Mouse (Mus musculus) CH12.LX (cell line): ENCODE results near the gene Prkce.

Experiments used
- ELF1 ChIP-seq: IDR thresholded peaks from 2 replicates; pipeline ENCODE4 v1.6.1; 2014; ENCODE audit warnings: low read depth, mild to moderate bottlenecking, inconsistent platforms, low read length, improper control_type of control experiment
- MAX ChIP-seq: IDR thresholded peaks from 2 replicates; pipeline ENCODE4 v1.6.1; 2011; ENCODE audit warnings: low read length, improper control_type of control experiment
- POLR2A ChIP-seq: IDR thresholded peaks from 2 replicates; pipeline ENCODE4 v1.6.1; 2011; ENCODE audit warnings: low read depth, mild to moderate bottlenecking, improper control_type of control experiment, low read length

DNA sequence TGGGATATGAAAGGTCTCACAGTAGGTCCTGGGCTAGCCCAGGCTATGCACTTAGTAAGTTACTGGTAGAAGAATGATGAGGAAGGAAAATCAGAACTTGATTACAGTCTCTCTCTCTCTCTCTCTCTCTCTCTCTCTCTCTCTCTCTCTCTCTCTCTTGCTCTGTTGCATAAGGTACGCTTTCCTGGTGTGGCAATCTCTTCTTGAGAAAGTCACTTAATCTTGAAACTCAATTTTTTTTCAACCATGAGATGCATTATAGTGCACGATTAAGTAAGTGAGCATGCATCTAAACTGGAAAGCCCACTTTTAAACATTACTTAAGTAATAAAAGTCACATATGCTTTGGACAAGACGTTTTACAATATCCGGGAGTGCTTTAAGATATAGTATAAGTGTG, 285.3 kb downstream of the Prkce start:
- TF ChIP-seq POLR2A (no peak), ELF1 (no peak), MAX (no peak)
